Mouse (Mus musculus) frontal cortex, adult 2 months (tissue): ENCODE results near the gene Pot1b. TPM values are rescaled to one million over a fixed set of nuclear protein-coding genes. Genes with fewer than 3 reads are reported as not detected.

ENCODE experiments used
- DNase-seq, 2 experiments: peaks; one replicate each; pipeline ENCODE4 v3.0.0; 2022; ENCODE audit warnings: low spot score in 1 of 2; ENCODE audit errors: extremely low spot score in 1 of 2
- polyA plus RNA-seq: library from polyadenylated mRNA; depleted of rRNA; stranded (reverse); fragments of >200 nt; gene quantifications from 2 replicates; pipeline ENCODE4 v1.2.3, GENCODE M21; 2012; rRNA removed

The Pot1b gene
- 7.9 and 8.4 TPM in 2 replicates for polyA plus RNA-seq

GRCm38 (mm10) chr17:55711984-55712811 is at the start of gene Pot1b:
Pot1b (minus strand) TSS chr17:55712628.
- DNase-seq, result peak; percentile 92 to 99

DNA sequence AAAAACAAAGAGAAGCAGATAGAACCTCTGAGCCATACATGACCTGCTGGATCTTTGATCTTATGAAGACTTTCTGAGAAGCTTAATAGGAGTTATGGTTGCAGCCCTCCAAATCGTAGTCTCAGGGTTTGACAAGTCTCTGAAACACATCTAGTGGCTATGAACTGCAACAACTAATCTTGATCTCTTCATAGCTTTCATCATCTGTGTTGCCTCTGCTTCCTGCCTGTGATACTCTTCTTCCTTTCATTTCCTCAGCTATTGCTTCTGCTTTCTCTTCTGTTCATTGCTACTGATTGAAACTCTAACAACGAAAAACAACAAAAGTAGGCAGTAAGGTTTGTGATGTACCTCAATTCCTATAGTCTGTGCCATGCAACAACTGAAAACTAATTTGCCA is 38.7 kb upstream of the Pot1b start:
- DNase-seq, result no peak

DNA sequence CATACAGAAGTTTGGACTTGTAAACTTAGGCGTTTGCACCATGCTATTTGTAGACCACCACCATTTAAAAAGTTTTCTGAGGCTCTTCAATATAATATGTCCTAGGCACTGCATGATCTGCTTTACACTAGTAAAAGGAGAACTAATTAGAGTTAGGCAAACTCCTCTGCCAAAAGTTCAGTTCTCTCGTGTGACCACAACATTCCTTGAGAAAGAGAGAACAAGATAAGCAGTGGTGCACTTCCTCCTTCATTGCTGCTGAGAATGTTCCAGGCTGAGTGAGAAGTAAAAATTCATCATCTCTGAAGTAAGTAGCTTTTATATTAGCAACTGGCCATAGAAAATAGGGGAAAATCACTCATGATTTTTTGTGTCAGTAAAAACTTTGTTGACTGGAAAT is 37.4 kb upstream of the Pot1b start, which contains the start of gene Adgre4:
Gene Adgre4 (plus strand): TSS at position 199 of the 400 bp plus-strand sequence.
- peak in 1 of 2 experiments; percentile 0 for DNase-seq

DNA sequence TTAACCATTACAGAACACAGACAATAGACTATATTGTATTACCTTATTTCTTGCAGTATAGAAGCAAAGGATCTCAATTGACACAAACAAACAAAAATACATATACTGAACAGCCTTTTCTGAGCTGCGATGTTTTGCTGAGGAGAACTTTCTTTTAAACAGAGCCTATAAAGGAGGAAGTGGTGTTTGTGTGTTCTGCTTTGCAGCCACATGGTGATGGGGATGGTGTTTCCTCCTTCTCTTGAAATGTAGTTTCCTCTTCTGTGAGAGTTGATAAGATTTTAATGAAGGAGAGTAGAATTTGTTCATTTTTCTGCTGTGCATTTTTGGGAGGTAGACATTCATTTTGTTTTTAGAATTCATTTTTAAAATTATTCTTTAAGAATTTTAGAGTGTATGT is 24.2 kb upstream of the Pot1b start:
- no peak for DNase-seq

DNA sequence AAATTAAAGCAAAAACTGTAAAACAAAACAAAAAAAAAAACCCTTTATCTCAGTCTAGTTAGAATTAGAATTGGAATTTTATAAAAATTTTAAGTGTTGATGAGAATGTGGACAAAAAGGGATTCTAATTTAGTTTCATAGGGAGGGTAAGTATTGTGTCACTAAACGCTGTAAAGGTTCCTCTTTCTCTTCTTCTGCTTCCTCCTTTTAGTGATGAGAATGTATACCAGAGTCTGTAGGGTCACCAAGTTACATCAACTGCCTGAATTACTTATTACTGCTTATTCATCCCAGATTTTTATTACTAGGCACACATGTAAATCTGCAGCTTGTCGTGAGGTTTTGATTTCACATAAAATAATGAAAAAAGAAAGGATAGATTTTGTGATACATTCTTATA is 13.8 kb upstream of the Pot1b start:
- DNase-seq, result no peak

DNA sequence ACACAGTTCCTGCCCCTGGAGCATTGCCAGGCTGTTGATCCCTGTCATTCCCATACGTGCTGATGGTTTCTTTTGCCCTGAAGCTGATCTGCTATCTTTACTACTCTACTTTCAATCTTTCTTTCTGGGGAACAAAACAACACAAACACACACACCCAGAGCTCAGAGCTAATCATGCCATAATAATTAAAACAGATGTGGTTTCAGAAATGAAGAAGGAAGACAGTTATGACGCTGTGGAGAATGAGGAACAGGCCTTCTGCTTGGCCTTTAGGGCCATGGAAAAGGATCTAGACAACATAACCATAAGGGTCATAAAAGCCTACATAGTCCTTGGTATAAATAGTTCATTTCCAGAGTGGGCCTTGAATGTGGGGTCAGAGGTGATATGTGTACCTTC is 9.8 kb upstream of the Pot1b start:
- DNase-seq, result no peak

- DNase-seq, result no peak
These were observed 8.8 kb upstream of the Pot1b start for GRCm38 (mm10) chr17:55721270-55721669.

DNA sequence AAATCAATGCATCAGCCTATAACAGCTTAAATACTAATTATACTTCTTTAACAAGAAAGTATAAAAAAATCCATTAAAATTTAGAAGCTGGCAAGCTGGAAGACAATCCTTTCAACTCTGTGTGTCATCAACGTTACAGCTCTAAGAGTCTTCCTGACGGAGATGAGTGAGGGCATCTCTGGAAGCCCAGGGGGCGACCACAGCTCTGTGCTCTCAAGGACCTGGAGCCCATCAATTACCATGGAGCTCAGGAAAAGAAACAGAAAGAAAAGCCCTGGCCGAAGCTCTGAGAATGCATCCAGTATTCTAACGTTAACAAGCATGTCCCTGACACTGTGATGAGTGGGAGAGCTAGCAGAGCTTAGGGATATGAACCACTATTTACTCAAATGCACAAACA is 9.6 kb downstream of the Pot1b start:
- DNase-seq, result no peak

GRCm38 (mm10) chr17:55702161-55702820 is 10.1 kb downstream of the Pot1b start:
- peak; percentile 52 to 91 for DNase-seq

GRCm38 (mm10) chr17:55699388-55699787 is 13.0 kb downstream of the Pot1b start:
- no peak for DNase-seq

DNA sequence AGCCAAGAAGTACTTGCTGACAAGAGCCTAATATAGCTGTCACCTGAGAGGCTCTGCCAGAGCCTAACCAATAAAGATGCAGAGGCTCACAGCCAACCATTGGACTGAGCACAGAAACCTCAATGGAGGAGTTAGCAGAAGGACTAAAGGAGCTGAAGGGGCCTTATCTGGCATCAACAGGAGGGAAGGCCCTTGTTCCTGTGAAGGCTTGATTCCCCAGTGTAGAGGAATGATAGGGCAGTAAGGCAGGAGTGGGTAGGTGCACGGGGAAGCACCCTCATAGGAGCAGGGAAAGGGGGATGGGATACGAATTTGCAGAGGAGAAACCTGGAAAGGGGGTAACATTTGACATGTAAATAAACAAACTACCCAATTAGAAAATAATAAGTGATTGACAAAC is 51.3 kb downstream of the Pot1b start:
- no peak for DNase-seq

DNA sequence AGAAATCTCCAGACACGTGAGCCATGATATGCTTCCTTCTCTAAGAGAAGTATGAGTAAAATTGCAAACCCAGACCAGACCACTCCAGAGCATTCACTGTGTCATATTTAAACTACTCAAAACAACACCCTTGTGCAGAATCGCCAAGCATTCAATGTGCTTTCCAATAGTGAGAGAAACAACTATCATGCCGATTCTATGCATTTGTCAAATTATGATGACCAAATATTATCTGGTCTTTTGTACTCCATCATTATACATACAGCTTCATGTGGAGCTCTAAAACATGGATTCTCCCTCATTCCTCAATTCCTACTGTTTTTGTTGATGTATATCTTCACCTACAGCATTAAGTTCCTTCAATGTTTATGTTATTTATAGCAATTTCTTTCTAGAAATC is 87.3 kb downstream of the Pot1b start, which contains the start of gene Vmn2r118:
Gene Vmn2r118 (minus strand): TSS at position 101 of the 400 bp plus-strand sequence.
- no peak for DNase-seq

Other genes with a start within 250 kb of the Pot1b start
- not detected in 2 replicates for gene Vmn2r118, start 87.4 kb downstream of the Pot1b start, polyA plus RNA-seq
- gene Adgre4, start 37.4 kb upstream of the Pot1b start, polyA plus RNA-seq, result 0.10 and 0.15 TPM in 2 replicates
- gene Zfp119a, start 166.3 kb upstream of the Pot1b start, polyA plus RNA-seq, result 2.9 and 3.5 TPM in 2 replicates
- gene Zfp959, start 179.5 kb upstream of the Pot1b start, polyA plus RNA-seq, result 5.7 and 7.0 TPM in 2 replicates
- 2.0 and 2.4 TPM in 2 replicates for gene Zfp119b, start 236.9 kb upstream of the Pot1b start, polyA plus RNA-seq
- 1.9 and 2.0 TPM in 2 replicates for gene Ebi3, start 240.0 kb upstream of the Pot1b start, polyA plus RNA-seq
- gene Yju2, start 246.5 kb upstream of the Pot1b start, polyA plus RNA-seq, result 10.6 and 12.3 TPM in 2 replicates